Mouse (Mus musculus): ENCODE results near the gene Magi1.

DNA sequence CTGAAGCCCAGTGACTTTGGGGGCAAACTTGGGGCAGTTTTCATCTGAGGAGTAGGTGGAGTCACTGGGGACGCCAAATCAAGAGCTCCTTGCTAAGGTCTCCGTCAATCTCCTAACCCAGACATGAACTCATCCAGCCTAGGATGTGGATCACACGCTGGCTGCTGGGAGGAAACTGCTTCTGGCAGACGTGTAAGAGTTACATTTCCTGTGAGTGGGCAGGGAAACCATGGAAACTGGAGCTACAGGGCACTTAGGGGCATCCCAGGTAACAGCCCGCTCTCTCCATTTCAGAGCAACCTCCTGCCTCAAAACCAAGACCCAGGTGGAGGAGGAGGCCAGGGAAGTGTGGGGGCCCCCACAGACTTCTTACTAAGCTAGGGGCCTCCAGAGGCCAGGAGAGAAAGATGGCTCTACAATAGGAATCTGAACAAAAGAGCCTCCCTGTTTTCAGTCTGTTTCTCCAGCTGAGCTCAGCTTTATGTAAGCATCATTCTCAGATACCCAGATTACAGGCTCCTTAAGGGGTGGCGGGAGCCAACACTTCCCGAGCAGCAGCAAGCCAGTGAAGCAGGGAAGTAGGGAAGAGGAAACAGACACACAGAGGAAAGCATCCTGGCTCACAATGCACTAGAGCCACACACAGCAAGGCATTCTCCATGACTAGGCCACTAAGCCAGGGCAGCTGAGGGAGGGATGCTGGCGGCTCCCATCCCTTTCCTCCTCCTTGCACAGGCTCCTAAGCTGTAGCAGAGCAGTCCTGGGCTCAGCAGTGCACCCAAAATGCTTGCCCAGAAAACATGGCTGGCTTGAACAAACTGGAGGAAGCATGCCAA, 427.7 kb downstream of the Magi1 start:
- TF ChIP-seq CTCF (IDR thresholded peaks at IDR 0.05; ENCODE audit: low read depth) (no peak), EP300 (IDR thresholded peaks at IDR 0.05; ENCODE audit: low read depth) (no peak)
